Mouse (Mus musculus): Measurements from ENCODE around the gene Ccnq. TPM values are rescaled to one million over a fixed set of nuclear protein-coding genes. Genes with fewer than 3 reads are reported as not detected.

Gene Ccnq
- polyA plus RNA-seq, 1 experiment from 2014 or later, result 28.1 TPM

Small RNA genes within 50 kb of the gene (microRNA-seq; reads per million reads assigned to microRNA genes)
- gene Gm23840, result not detected

Other genes starting within 250 kb of the Ccnq start
- gene Sebox, start 248.3 kb downstream of the Ccnq start, polyA plus RNA-seq (2016; fragmentation: Nextera tagmentation; extraction: Ambion mirVana), result not detected in 2 replicates
- 49.6 and 49.9 TPM in 2 replicates for gene Tmem199, start 239.6 kb downstream of the Ccnq start, polyA plus RNA-seq (2016; fragmentation: Nextera tagmentation; extraction: Ambion mirVana)
- gene Poldip2, start 239.5 kb downstream of the Ccnq start, polyA plus RNA-seq (2016; fragmentation: Nextera tagmentation; extraction: Ambion mirVana), result 146 TPM in 2 replicates
- 80.1 and 83.8 TPM in 2 replicates for gene Tnfaip1, start 215.4 kb downstream of the Ccnq start, polyA plus RNA-seq (2016; fragmentation: Nextera tagmentation; extraction: Ambion mirVana)
- gene Ift20, start 215.4 kb downstream of the Ccnq start, polyA plus RNA-seq (2016; fragmentation: Nextera tagmentation; extraction: Ambion mirVana), result 96.2 and 104 TPM in 2 replicates
- 58.4 and 65.9 TPM in 2 replicates for gene Tmem97, start 201.0 kb downstream of the Ccnq start, polyA plus RNA-seq (2016; fragmentation: Nextera tagmentation; extraction: Ambion mirVana)
- gene Nlk, start 54.4 kb downstream of the Ccnq start, polyA plus RNA-seq (2016; fragmentation: Nextera tagmentation; extraction: Ambion mirVana), result 13.4 and 13.7 TPM in 2 replicates
- gene Lyrm9, start 74.9 kb upstream of the Ccnq start, polyA plus RNA-seq (2016; fragmentation: Nextera tagmentation; extraction: Ambion mirVana), result 33.5 and 35.9 TPM in 2 replicates
- gene Nos2, start 169.1 kb upstream of the Ccnq start, polyA plus RNA-seq (2016; fragmentation: Nextera tagmentation; extraction: Ambion mirVana), result 0.33 and 0.37 TPM in 2 replicates
- 53.7 and 53.8 TPM in 2 replicates for gene Lgals9, start 233.2 kb upstream of the Ccnq start, polyA plus RNA-seq (2016; fragmentation: Nextera tagmentation; extraction: Ambion mirVana)